Mouse (Mus musculus): ENCODE measurements around the gene Cd164l2.

DNA sequence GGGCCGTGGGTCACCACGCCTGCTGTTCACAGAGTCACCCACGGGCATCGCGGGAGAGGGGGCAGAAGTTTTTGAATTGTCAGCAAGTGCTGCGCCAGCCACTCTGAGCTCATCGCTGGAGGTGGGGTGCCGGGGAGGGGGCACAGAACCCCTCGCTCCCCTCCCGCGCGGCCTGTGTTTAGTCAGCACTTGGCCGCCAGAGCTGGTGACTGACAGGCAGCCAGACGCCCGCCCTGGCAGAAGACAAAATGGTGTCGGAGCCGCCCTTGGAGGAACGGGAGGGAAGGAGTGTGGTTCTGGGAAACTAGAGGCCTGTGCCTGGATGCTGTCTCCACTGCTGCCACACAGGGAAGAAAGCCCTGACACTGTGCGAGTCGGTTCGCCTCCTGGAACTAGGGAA, 11.6 kb upstream of the Cd164l2 start:
- TF ChIP-seq TAL1 (conservative IDR thresholded peaks at IDR 0.05; ENCODE audit: low read depth, low read length), result no peak
- no peak for TF ChIP-seq CTCF (IDR thresholded peaks at IDR 0.05; ENCODE audit: low read depth, low read length)
- TF ChIP-seq GATA2 (IDR thresholded peaks at IDR 0.05; ENCODE audit: borderline replicate concordance, low read depth, low read length), result no peak
- TF ChIP-seq GATA1 (IDR thresholded peaks at IDR 0.05; ENCODE audit: borderline replicate concordance, low read length), result no peak
